Mouse (Mus musculus): Measurements from ENCODE around the gene Krtap3-3. TPM values are rescaled to one million over a fixed set of nuclear protein-coding genes. Genes with fewer than 3 reads are reported as not detected.

Krtap3-3 gene
- not detected in 2 replicates for total RNA-seq (2023)

DNA sequence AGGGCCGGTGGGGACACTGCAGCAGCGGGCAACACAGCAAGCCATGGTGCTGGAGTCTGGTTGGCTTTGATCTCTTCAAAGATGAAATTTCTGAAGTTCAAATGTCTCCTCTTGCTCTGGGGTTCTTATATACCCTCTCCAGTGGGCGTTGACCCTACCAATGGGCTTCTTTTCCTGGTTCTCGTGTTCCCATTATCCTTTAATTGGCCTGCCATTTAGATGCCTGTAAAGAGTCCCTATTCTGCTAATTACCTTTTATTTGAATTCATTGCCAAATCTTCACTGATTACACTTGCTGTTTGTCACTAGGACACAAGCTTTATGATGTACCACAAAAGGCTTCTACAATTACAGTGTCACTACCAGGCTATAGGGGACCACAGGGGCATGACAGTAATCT, at the start of gene Krtap3-3:
Krtap3-3 (minus strand) TSS at position 101 of the 400 bp plus-strand sequence.

DNA sequence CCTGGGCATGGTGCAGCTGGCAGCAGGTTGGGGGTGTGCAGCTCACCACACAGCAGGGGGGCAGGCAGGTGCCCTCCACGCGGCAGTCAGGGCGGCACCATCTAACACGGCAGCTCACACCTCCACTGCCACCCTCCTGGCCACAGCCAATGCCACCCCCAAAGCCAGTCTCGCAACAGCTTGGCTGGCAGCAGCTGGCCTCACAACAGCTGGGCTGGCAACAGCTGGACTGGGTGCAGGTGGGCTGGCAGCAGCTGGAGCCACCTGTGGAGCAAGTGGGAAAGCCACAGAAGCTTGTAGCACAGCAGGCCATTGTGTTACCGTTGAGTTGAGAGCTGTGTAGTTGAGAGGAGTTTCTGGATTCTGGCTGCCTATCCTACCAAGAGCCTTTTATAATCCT, 47.1 kb upstream of the Krtap3-3 start, which contains the start of gene Krtap9-3:
Krtap9-3 (minus strand) TSS at position 364 of the 400 bp plus-strand sequence.

DNA sequence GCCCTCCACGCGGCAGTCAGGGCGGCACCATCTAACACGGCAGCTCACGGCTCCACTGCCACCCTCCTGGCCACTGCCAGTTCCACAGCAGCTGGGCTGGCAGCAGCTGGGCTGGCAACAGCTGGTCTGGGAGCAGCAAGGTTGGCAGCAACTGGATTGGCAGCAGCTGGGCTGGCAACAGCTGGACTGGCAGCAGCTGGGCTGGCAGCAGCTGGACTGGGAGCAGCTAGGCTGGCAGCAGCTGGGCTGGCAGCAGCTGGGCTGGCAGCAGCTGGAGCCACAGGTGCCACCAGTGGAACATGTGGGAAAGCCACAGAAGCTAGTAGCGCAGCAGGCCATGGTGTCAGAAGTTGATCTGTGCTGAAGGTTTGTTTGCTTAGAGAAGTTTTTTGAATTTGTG, 40.3 kb upstream of the Krtap3-3 start, which contains the start of gene Krtap1-3:
Krtap1-3 (minus strand) TSS at position 359 of the 400 bp plus-strand sequence.

DNA sequence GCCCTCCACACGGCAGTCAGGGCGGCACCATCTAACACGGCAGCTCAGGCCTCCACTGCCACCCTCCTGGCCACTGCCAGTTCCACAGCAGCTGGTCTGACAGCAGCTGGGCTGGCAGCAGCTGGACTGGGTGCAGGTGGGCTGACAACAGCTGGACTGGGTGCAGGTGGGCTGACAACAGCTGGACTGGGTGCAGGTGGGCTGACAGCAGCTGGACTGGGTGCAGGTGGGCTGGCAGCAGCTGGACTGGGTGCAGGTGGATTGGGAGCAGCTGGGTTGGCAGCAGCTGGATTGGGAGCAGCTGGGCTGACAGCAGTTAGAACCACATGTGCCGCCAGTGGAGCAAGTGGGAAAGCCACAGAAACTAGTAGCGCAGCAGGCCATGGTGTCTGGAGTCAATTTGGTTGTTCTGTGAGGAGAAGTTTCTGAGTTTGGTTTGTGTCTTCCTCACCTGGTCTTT, 32.6 kb upstream of the Krtap3-3 start, which contains the start of gene Krtap1-4:
Krtap1-4 (minus strand) TSS at position 410 of the 460 bp plus-strand sequence.

DNA sequence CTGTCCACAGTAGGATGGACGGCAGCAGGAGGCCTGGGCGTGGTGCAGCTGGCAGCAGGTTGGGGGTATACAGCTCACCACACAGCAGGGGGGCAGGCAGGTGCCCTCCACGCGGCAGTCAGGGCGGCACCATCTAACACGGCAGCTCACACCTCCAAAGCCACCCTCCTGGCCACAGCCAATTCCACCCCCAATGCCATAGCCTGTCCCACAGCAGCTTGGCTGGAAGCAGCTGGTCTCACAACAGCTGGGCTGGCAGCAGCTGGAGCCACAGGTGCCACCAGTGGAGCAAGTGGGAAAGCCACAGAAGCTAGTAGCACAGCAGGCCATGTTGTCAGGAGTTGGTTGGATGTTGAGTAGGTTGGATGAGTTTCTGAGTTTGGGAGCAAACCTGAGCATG, 30.0 kb upstream of the Krtap3-3 start, which contains the start of gene Krtap1-5:
Krtap1-5 (minus strand) TSS at position 381 of the 400 bp plus-strand sequence.

DNA sequence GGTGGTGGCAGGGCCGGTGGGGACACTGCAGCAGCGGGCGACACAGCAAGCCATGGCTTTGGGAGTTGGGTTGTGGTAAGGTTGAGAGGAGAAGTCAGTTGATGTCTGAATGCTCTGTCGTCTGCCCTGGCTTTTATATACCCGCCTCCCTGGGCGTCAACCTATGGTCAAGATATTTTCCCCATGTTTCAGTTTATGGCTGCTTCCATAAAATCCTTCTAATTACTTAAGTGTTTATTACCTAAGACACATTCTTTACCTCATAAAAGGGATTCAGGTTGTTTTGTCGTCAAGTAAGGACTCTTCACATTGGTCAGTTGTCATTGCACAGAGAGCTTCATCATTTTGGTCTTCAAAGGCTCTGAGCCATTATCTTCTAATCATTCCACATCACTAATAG, 15.9 kb upstream of the Krtap3-3 start, which contains the start of gene Krtap3-1:
Krtap3-1 (minus strand) TSS at position 101 of the 400 bp plus-strand sequence.

DNA sequence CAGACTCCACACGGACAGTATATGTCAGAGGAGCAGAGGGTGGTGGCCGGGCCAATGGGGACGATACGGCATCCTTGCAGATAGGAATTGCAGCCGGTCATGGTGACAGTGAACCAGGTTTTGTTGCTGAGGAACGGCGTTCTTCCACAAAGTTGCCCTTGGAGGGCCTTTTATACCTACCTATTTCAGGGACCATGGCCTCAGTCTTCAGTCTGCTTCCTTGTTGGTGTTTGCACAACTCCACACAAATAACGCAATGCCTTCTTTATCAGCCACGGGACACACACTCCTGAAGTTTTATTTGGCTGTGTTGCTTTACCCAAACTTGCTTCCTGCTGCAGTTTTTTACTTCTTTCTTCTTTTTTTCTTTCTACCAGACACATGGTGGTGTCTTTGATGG, 8.7 kb upstream of the Krtap3-3 start, which contains the start of gene Gm11939:
Gm11939 (minus strand) TSS at position 101 of the 400 bp plus-strand sequence.

DNA sequence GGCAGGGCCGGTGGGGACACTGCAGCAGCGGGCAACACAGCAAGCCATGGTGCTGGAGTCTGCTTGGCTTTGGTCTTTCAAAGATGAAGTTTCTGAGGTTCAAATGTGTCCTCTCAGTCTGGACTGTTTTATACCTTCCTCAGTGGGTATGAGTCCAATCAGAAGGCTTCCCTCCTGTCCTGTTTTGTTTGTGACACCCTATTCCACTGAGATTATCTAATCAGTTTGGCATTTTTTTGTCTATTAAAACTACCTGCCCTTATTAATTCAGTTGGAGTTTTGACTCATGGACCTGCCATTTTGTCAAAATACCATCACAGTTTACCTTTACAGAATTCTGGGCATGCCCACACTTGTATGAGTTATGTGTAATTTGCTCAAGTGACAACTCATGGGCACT, 6.1 kb upstream of the Krtap3-3 start, which contains the start of gene Krtap3-2:
Krtap3-2 (minus strand) TSS at position 101 of the 400 bp plus-strand sequence.

DNA sequence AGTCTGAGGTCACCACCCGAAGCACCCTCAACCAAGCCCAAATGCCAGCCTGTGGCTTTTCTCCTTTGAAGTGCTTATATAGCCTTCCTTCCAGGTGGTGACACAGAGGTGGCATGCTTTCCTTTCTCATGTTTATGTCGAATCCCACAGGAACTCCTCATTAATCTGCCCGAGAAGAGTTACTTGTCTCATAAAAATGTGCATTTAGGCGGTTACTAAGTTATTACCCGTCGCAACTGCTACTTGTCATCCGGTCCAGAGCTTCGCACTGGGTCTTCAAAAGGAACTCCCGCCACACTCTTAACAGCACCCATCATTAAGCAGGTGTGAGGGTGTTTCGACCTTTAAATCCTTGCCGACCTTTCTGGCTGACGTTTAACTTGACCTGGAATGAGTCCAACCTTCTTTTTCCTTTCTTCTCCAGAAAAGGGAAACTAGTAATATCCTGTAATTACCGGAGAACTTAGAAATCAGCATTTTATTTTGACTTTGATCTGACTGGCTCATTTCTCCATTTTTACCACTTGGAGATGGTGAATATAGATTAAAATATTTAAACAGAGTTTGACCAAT, 29.3 kb downstream of the Krtap3-3 start, which contains the start of gene Krt39:
Krt39 (minus strand) TSS at position 51 of the 573 bp plus-strand sequence.

Other genes starting within 250 kb of the Krtap3-3 start
- gene Krt25, start 227.9 kb downstream of the Krtap3-3 start, total RNA-seq (2023): not detected in 2 replicates
- not detected in 2 replicates for gene Krt26, start 212.9 kb downstream of the Krtap3-3 start, total RNA-seq (2023)
- not detected in 2 replicates for gene Krt27, start 199.8 kb downstream of the Krtap3-3 start, total RNA-seq (2023)
- gene Krt28, start 176.0 kb downstream of the Krtap3-3 start, total RNA-seq (2023): not detected in 2 replicates
- not detected in 2 replicates for gene Krt10, start 161.5 kb downstream of the Krtap3-3 start, total RNA-seq (2023)
- not detected in 2 replicates for gene Krt12, start 128.6 kb downstream of the Krtap3-3 start, total RNA-seq (2023)
- gene Krt20, start 112.7 kb downstream of the Krtap3-3 start, total RNA-seq (2023): not detected in 2 replicates
- not detected in 2 replicates for gene Krt23, start 57.7 kb downstream of the Krtap3-3 start, total RNA-seq (2023)
- gene Krt39, start 29.5 kb downstream of the Krtap3-3 start, total RNA-seq (2023): not detected in 2 replicates
- not detected in 2 replicates for gene Krt40, start 7.7 kb downstream of the Krtap3-3 start, total RNA-seq (2023)
- gene Krtap3-2, start 6.0 kb upstream of the Krtap3-3 start, total RNA-seq (2023): not detected in 2 replicates
- gene Gm11939, start 8.6 kb upstream of the Krtap3-3 start, total RNA-seq (2023): not detected in 2 replicates
- gene Krtap3-1, start 15.8 kb upstream of the Krtap3-3 start, total RNA-seq (2023): not detected in 2 replicates
- gene Krtap1-5, start 30.2 kb upstream of the Krtap3-3 start, total RNA-seq (2023): not detected in 2 replicates
- not detected in 2 replicates for gene Krtap1-4, start 32.8 kb upstream of the Krtap3-3 start, total RNA-seq (2023)
- gene Krtap1-3, start 40.5 kb upstream of the Krtap3-3 start, total RNA-seq (2023): not detected in 2 replicates
- not detected in 2 replicates for gene Krtap9-3, start 47.2 kb upstream of the Krtap3-3 start, total RNA-seq (2023)
- not detected in 2 replicates for gene Gm11938, start 52.4 kb upstream of the Krtap3-3 start, total RNA-seq (2023)
- not detected in 2 replicates for gene Gm11937, start 59.3 kb upstream of the Krtap3-3 start, total RNA-seq (2023)
- gene Krtap2-4, start 64.0 kb upstream of the Krtap3-3 start, total RNA-seq (2023): not detected in 2 replicates
- not detected in 2 replicates for gene Gm11562, start 69.6 kb upstream of the Krtap3-3 start, total RNA-seq (2023)
- not detected in 2 replicates for gene Krtap4-1, start 77.4 kb upstream of the Krtap3-3 start, total RNA-seq (2023)
- not detected in 2 replicates for gene Krtap4-2, start 84.2 kb upstream of the Krtap3-3 start, total RNA-seq (2023)
- not detected in 2 replicates for gene Krtap4-7, start 93.2 kb upstream of the Krtap3-3 start, total RNA-seq (2023)
- not detected in 2 replicates for gene Gm11555, start 99.4 kb upstream of the Krtap3-3 start, total RNA-seq (2023)
- gene Gm11563, start 108.1 kb upstream of the Krtap3-3 start, total RNA-seq (2023): not detected in 2 replicates
- not detected in 2 replicates for gene Krtap4-6, start 115.1 kb upstream of the Krtap3-3 start, total RNA-seq (2023)
- not detected in 2 replicates for gene Gm14190, start 139.9 kb upstream of the Krtap3-3 start, total RNA-seq (2023)
- gene Gm14180, start 183.4 kb upstream of the Krtap3-3 start, total RNA-seq (2023): not detected in 2 replicates
- gene Gm11595, start 222.0 kb upstream of the Krtap3-3 start, total RNA-seq (2023): not detected in 2 replicates
- gene Krtap4-8, start 229.8 kb upstream of the Krtap3-3 start, total RNA-seq (2023): not detected in 2 replicates
- not detected in 2 replicates for gene Krtap4-9, start 234.3 kb upstream of the Krtap3-3 start, total RNA-seq (2023)
- not detected in 2 replicates for gene Gm11596, start 242.6 kb upstream of the Krtap3-3 start, total RNA-seq (2023)
- not detected in 2 replicates for gene Gm11569, start 248.1 kb upstream of the Krtap3-3 start, total RNA-seq (2023)